Mouse (Mus musculus): ENCODE measurements at regions not wholly inside any gene's neighbourhood (a gene's known extent, or its start where the extent isn't known, plus 50 kb on each side); places are given as distances from the start of the nearest gene placed in this dataset.

DNA sequence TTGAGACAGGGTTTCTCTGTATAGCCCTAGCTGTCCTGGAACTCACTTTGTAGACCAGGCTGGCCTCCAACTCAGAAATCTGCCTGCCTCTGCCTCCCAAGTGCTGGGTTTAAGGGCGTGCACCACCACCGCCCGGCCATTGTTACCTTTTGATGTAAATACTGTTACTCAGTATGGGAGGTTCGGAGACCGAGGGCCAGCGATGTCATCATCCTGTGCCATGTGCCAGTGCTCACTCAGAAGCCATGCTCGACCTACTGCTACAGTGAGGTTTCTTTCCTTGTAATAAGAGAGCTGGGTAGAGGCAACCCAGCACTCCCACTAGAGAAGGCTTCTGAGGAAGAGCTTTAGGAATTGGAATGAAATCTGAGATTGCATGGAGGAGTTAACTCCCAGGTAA is 191.6 kb upstream of the Tgfbr2 start:
- DNase-seq (ENCODE audit: low spot score), result no peak

DNA sequence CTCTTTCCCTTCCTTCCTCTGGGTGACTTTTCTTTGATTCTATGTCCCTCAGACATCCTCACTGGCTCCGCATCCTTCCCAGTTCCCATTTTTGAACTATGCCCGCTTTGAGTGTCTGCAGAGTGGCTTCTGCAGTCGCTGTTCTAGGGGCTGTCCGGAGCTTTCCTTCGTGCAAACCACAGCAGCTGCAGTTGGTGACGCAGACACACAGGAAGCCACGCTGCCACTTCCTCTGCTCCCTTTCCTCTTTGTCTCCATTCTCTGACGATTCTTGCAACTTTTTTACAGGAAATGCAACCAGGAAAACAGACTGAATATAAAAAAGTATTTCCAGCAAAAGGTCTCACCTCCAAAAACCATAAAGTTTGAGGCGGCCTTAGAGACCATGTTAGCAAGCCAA is 191.0 kb upstream of the Tgfbr2 start:
- no peak for DNase-seq (ENCODE audit: low spot score)

DNA sequence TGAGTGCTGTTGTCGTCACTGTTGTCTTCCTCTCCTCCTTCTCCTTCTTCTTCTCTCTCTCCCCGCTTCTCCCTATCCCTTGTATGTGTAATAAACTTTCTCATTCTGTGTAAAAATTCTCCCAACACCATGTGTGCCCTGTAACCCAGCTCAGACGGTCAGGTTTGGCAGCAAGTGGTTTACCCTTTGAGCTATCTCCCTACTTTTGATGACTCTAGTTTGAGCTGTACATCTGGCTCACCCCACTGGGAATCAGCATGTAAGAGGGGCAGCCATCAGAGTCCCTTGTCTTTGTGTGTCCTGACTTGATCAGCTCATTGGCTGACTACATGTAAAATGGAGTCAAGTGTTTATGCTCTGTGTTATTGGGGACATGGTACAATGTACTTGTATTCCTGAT is 190.5 kb upstream of the Tgfbr2 start:
- DNase-seq (ENCODE audit: low spot score), result no peak

DNA sequence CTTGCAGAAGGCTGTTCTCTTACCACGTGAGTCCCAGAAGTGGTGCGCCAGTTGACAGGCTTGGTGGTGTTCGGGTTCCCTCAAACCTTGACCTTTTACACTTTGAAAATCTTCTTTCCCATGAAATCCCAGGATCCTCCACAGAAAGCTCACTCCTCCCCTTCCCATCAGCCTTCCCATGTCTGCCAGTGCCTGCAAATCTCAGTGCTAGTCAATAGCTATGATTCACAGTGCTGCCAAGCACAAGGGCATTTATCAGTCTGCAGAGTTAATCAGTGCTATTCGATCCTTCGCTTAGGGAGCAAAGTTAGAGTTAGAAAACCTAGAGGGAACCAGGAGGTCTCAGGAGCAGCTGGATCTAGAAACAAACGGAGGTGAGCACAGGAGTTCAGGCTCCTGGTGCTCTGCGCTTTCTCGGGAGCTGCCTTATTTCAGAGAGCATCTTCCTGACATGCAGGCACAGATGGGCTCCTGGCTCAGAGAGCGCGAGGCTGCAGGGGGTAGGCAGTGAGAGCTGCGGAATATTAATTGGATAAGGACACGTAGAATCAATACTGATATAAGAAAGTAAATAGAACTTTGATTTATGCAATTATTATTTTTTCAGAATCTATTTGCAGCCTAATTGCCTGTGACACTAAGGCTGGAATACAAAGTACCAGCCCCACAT is 190.0 kb upstream of the Tgfbr2 start:
- no peak for DNase-seq (ENCODE audit: low spot score)

DNA sequence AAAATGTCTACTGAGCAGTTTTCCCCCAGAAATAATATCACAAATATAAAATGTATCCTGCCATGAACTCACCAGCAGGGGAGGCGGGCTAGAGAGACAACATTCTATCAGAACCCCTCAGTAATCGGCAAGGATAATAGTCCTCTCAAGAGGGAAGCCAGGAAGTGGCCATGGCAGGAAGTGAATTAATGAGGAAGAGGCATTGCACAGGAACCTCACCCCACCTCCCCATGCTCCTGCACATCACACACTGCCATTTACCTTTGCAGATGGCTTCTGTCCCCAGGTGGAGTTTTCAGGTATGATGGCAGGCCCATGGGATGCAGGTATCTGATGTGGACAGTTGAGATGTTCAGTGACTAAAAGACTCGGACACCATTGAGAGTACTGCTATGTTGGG is 185.9 kb upstream of the Tgfbr2 start:
- DNase-seq (ENCODE audit: low spot score), result no peak

DNA sequence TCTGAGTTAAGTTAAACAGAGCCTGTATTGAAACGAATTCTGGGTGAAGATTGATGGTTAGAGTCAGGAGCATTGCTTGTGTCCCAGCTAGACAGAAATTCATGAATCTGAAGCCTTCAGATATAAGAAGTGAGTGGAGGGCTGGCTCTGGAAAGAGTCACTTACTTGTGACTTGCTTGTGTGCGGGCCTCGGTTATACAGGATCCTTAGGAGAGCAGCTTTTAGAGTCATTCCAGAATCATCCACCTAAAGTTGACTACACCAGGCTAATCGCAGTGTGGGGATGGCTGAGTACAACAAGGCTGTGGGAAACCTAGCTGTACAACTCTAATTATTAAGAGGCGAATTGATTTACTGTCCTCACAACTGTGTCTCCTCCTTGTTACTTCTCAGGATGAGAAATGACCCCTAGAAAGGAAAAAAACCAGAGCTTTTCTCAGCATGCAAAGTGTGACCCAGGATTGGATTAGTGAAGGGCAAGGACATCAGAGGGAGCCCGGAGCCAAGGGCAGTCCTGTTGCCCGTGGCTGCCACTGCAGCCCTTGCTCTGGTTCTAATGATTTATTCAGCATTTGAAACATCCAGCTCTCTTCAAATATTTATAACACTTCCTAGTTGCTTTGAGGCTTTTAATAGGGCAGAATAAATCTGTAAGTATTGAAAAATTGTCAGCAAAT is 179.0 kb upstream of the Tgfbr2 start:
- no peak for DNase-seq (ENCODE audit: low spot score)

DNA sequence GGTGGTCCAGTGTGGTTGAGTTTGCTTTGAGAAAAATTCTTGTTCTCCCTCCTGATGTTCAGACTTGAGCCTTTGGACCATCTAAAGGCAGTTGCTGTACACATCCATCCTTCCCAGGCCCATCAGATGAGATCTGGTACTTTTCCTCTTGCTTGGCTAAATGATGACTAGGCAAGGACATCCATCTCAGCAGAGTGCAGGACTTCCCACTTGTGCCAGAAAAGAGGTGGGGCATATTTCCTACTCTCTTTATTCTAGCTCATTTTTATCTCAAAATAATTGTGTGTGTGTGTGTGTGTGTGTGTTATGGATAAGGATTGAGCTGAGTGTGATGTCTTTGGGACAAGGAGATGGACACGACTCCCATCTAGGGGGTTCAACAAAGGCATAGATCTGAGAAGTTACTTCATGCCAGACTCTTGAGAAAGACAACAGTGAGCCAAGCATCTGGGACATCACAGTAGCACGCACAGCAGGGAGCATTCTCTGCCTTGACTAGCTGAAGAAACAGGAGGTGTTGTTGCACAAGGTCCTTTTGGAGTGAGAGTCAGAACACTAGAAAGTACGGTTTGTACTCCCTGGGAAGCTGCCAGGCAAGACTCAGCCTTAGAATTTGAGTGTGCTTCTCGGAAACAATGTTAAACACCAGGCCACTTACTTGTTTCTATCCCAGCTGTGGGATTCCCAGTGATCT is 177.8 kb upstream of the Tgfbr2 start:
- DNase-seq (ENCODE audit: low spot score), result peak; percentile 75

DNA sequence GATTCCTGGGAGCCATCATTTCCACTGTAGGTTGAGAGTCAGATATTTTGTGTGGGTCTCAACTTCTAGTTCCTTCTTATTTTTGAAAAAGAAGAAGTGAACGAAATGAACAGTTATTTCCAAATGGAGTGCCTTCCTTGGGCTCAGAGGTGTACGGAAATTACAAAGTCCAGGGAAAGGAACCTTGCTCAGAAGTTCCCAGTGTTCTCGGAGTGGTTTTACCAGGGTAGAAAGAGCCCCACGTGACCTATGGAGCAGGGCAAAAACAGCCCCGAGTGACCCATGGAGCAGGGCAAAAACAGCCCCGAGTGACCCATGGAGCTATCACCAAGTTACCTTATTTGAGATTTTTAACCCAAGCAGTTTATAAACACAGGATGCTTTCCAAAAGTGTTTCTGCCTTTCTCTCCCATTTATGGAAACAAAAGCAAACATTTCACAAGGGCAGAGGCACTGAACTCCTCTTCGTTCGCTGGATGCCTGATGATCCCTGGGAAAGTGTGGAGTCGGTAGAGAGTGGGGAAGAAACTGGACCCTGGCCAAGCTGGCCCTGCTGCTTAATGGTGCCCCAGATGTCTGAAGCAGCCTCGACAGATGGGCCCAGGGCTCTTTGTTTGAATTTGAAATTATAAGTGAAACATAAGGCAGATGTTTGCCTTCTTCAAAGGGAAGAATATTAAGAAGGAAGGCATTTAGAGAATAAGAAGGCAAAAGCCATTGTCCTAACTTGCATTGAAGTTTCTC is 175.8 kb upstream of the Tgfbr2 start:
- no peak for DNase-seq (ENCODE audit: low spot score)

DNA sequence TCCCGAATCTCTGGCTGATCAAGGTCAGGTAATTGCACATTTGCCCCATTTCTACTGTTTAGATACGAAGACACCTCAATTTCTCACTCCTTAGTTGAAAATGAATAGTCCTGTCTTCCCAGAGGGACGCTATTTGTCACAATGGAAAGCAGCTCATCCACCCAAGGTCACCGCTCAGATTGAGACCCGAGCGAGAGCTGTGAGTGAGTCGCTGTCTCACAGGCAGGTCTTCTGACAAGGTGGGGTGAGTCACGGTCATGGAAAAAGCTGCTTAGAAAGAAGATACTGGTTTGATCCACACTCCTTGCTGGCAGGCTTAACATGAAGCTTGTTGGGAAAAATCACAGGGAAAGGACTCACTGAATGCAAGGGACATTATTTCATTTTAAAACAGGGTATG is 171.9 kb upstream of the Tgfbr2 start:
- DNase-seq (ENCODE audit: low spot score), result no peak

DNA sequence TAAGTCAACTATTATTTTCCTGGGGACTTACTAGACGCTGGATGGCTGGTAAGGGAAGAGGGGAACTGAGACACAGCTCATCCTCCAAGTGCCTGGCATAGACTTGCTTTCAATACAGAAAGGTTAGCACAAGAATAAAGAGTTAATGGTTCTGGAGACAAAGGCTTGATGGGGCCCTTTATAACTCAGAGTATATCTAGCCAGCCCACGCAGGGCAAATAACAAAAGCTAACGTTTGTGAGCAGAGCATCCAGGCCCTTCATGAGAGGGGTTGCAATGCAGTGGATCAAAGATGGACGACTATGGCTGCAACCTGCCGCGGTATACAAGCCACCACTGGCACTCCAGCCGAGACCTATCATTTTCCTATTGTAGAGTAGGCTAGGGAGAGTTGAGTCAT is 171.3 kb upstream of the Tgfbr2 start:
- no peak for DNase-seq (ENCODE audit: low spot score)

DNA sequence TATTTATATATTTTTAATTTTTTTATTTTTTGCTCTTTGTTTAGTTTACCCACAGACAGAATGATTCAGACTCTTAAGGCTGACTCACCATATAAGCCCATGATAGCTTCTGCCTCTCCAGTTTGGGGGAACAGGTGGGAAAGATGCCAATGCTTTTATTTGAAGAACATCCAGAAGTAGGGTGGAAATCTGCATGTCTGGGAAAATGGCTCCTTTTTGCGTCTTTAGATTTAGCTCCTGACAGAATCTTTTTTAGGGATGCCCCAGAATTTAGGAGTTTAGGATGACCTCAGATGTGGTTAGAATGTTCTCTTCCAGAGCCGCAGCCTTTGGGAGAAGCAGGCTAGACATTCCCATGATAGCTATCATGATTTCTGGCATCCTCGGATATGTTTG is 167.9 kb upstream of the Tgfbr2 start:
- no peak for DNase-seq (ENCODE audit: low spot score)

DNA sequence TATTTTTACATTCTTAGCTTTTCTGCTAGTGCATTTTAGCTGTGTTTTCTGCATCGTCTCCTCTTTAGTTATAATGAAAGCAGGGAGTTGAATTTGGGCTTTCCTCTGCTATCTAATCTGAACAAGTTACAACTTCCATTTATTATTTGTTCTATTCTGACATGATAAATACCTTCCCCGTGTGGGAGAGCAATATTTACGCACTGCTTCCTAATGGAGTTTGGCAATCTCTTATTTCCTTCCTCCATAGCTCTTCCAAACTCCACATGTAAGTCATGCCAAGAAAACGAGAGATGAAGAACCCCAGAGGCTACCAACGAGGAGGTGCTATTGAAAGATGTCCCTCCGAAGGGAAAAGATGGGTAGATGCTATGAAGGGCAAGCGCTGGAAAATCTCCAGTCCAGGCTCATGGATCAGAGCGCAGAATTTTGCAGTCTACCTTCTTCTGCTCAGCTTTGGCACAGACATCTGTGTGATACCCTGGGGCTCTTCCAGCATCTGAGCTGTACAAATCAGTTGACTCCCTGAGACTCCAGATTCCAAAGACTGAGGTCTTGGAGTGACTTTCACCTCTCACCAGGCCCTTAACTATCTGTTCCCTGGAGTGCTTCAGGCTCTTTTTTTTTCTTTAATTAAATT is 167.4 kb upstream of the Tgfbr2 start:
- no peak for DNase-seq (ENCODE audit: low spot score)

DNA sequence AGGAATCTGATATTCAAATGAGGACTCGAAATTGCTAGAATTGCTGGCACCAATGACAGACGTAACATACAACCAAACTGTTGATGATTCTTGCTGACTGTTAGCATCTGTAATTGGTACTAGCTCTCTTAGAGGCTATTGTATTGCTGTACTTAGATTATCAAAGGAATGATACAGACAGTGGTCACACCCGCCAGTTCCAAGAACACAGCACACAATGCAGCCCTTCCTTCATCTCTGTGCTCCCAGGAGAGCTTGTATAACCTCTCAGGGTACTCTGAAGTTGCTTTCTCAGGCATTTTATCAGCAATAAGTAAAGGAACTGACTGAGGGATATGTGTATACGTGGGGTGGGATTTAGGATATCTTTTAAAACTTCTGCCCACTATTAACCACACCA is 166.8 kb upstream of the Tgfbr2 start:
- DNase-seq (ENCODE audit: low spot score), result no peak

DNA sequence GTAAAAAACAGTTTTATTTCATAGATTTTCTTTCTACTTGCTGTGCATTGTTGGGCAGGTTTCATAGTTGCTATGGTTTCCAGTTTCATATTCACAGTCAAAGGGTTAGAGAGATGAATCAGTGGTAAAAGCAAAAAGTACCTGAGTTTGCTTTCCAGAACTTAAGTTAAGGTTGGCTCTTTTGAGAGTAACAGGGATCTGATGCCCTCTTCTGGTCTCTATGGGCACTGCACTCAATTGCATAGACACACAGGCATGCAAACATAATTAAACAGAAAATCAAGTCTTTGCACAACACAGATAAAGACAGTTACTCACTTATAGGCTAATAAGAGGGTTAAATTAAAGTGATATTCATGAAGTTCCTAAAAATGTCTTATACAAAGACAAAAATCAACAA is 165.8 kb upstream of the Tgfbr2 start:
- no peak for DNase-seq (ENCODE audit: low spot score)

DNA sequence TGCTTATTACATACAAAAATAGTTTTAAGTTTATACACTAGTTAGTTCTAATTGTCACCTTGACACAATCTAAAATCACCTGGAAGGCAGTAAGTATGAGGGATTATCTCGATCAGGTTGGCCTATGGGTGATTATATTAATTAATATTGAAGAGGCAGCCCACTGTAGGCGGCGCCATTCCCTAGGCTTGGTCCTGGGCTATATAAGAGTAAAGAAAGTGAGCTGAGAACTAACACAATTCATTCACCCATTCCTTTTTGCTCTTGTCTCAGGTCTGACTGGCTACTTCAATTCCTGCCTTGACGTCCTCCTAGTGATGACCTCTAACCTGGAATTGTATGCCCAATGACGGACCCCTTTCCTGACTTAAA is 163.6 kb upstream of the Tgfbr2 start:
- DNase-seq (ENCODE audit: low spot score), result no peak

DNA sequence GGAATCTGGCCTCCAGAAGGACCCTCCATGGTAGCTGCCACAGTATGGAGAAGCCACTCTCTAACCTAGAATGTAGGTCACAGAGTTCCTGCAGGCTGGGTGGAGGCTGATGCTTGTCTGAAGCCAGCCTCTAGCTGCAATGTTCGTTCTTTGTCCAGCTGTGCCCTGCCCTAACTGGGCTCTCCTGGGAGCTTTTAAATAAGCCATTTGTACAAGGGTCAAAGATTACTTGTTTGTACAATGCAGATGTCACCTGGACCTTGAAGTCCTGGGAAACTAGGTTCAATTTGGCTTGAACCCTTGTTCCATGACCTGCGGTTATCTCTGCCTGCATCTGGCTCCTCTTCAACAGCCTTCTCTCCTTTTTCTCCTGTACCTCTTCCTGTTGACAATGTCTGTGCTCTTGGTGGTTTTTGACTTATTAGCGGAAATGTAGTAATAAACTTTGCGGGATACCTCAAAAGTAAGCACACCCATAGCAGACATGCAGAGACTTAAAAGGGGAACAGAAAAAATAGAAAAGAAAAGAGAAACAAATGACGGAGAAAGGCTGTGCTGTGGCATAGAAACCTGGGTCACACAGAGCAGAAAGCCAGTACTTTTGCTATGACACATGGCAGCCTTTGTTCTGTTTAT is 163.1 kb upstream of the Tgfbr2 start:
- no peak for DNase-seq (ENCODE audit: low spot score)

DNA sequence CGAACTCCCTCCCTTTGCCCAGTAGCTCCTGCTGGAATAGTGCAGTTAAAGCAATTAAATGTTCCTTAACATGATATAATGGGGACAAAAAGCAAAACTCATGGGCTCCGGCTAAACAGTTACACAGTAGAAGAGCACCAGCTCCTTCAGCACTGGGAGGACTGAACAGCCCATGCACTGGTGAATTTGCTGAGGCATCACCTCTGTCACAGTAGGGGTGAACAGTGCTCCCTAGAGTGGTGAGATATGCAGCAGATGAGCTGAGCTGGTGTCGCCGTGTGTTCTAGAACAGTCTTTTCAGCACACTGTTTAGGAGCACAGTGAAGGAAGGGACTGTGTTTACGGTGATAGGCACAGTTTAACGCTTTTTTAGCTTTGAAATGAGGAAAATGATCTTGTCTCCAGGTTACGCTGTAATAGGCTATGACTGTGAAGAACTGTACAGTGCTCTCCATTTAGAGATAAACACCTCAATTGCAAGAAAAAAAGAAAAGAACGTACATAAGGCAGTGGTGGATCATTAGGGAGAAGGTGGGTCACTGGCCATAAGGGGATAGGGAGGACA is 162.4 kb upstream of the Tgfbr2 start:
- DNase-seq (ENCODE audit: low spot score), result no peak

DNA sequence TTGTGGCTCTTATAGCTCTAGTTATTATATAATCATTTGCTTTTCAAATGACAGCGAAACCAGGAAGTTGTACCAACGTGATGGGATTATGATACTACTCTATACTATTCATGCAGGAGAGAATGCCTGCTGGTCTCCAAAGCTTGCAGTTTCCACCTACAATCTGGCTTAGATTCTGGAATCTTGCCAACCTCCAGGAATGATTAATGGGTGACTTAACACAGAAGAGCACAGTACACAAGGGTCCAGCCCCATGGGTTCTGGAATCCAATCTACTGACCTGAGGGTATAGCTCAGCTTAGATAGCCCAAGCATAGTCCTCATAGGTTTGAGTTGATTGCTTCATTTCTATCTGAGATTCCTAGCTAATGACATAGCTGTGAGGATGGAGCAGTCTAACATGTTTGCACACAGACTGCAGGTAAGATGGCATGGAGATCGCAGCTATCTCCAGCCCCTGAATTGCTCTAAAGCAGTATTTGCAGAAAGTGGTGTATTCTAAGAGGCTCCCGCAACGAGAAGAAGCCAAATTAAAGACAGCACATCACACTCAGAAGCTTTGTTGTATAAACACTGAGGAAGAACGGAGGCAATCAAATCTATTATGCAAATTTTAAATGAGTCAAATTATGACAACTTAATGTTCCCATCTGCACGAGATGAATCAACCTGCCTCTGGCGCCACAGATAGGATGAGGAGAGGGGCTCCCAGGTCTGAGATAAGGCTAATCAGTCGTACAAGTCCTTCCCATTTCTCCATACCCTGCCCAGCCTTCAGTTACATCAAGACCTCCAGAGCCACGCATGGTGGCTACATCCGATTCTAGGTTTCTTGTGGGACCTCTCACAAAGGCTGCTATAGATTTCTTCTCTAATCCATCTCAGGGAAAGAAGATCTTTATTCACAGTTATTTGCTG is 160.7 kb upstream of the Tgfbr2 start:
- DNase-seq (ENCODE audit: low spot score), result no peak

DNA sequence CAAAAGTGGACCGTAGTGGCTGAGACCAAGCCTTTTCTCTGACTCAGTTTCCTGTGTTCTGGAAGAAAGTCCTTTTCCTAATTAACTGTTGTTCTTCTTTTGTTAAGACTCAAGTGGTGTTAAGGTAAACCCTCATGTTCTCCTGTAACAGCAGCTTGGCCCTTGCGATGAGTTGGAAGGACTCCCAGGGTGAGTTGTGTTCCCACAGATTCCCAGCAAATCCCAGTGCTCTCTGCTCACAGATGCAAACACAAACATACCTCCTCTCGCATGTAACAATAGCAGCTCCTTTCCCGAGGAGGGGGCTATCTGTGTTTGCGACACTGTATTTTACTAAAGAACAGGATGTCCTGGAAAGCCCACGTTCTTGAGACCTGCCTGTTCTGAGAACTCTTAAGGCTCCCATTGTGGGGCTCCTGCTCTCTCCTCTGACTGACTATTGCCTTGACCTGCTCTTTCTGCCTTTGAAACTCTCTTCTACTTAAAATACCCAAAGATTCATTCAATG is 158.8 kb upstream of the Tgfbr2 start:
- no peak for DNase-seq (ENCODE audit: low spot score)
